Mouse (Mus musculus) lung, embryonic 16.5 days (tissue): ENCODE data around the gene Zfp804b. TPM values are rescaled to one million over a fixed set of nuclear protein-coding genes. Genes with fewer than 3 reads are reported as not detected.

ENCODE experiments used
- ATAC-seq: fragments of 200-750 bp; cut with Nextera tagmentation; 2 replicates; pipeline ENCODE4 v1.8.0; 2017; ENCODE audit warnings: low read depth, mild to moderate bottlenecking, moderate library complexity
- H3K27ac ChIP-seq: fragments of 300-500 bp; sonication (generic); 2 replicates; pipeline ENCODE4 v1.5.1; 2014; ENCODE audit warnings: mild to moderate bottlenecking, control low read depth, low read length
- H3K27me3 ChIP-seq: fragments of 300-500 bp; sonication (generic); 2 replicates; pipeline ENCODE4 v1.6.1; 2014; ENCODE audit warnings: low read depth, low read length, mixed read lengths; ENCODE audit not compliant: control insufficient read depth, insufficient read depth
- H3K36me3 ChIP-seq: fragments of 300-500 bp; sonication (generic); 2 replicates; pipeline ENCODE4 v1.6.1; 2014; ENCODE audit warnings: low read length; ENCODE audit not compliant: control insufficient read depth, insufficient read depth
- H3K4me1 ChIP-seq: fragments of 300-500 bp; sonication (generic); replicated peaks from 2 replicates; pipeline ENCODE4 v1.6.1; 2014; ENCODE audit warnings: low read length, mixed read lengths; ENCODE audit not compliant: control insufficient read depth, insufficient read depth
- H3K4me2 ChIP-seq: fragments of 300-500 bp; sonication (generic); 2 replicates; pipeline ENCODE4 v1.6.1; 2014; ENCODE audit warnings: low read depth, low read length, control low read depth
- H3K4me3 ChIP-seq: fragments of 300-500 bp; sonication (generic); 2 replicates; pipeline ENCODE4 v1.5.1; 2014; ENCODE audit warnings: mild to moderate bottlenecking, low read length, control low read depth
- H3K9ac ChIP-seq: fragments of 300-500 bp; sonication (generic); 2 replicates; pipeline ENCODE4 v1.6.1; 2014; ENCODE audit warnings: low read length, control low read depth
- H3K9me3 ChIP-seq: fragments of 300-500 bp; sonication (generic); 2 replicates; pipeline ENCODE4 v1.6.1; 2016; ENCODE audit warnings: low read length; ENCODE audit not compliant: control insufficient read depth
- WGBS: fragments of 180-500 bp; shearing (Covaris S2); extraction: QIAGEN DNeasy Blood & Tissue Kit; methylation state at CpG from one replicate; pipeline ENCODE4 v1.1.7; 2014; 5-methylcytosine and 5-hydroxymethylcytosine counted together
- polyA plus RNA-seq: library from polyadenylated mRNA; unstranded; fragments of >200 nt; fragmentation: Nextera tagmentation; extraction: Ambion mirVana; gene quantifications from 2 replicates; pipeline ENCODE4 v1.2.1, GENCODE M21; 2015

Zfp804b gene
- polyA plus RNA-seq, 1 experiment from 2014 or later = 1.2 TPM

DNA sequence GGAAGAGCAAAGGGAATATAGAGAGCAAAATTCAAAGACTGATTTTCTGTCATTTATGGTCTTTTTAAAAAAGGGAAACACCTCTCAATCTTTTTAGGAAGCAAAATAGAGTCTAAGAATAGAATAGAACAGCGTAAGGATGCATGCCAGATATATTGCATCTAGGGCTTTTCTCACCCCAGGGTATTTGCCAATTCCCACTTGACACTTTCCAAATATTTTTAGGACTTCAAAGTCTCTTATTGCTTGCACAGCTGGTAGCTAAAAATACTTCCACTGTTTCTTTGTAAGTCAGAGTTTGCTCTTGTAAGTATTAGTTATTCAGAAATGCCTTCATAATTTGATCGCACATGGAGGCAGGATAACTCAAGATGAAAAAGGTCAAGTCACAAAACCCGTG is 204.9 kb downstream of the Zfp804b start:
- Histone ChIP-seq H3K27me3 (no peaks in the 10 kb centered on the region), H3K36me3 (no peaks in the 10 kb centered on the region), H3K27ac (no peak overlapping the region), H3K9ac (no peak overlapping the region), H3K9me3 (no peaks in the 10 kb centered on the region), H3K4me1 (no peaks in the 10 kb centered on the region), H3K4me2 (no peak overlapping the region), H3K4me3 (no peak overlapping the region)
- 52% methylated on average over 3 of the region's 3 CpGs for WGBS
- no peak for ATAC-seq

DNA sequence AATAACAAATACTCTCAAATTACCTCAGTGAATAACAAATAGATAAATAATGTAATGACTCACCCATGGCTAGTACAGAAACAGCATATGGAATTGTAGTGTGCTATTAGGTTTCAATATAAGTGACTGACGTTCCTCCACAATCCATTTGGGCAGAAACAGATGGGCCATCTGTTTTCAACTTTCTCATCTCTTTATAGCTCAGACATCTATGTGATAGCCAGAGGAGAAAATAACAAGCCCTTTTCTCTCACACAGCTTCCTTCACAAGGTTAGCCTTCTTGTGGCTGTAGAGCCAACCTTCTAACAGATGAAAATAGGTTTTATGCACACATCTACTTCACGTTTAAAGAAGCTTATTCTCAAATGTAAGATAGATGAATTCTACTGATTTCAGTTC is 242.2 kb downstream of the Zfp804b start:
- Histone ChIP-seq H3K27ac (no peak overlapping the region), H3K4me1 (no peaks in the 10 kb centered on the region), H3K27me3 (no peaks in the 10 kb centered on the region), H3K36me3 (no peaks in the 10 kb centered on the region), H3K9ac (no peak overlapping the region), H3K9me3 (no peaks in the 10 kb centered on the region), H3K4me3 (no peak overlapping the region), H3K4me2 (no peak overlapping the region)
- WGBS = 62% methylated on average over 2 of the region's 2 CpGs
- ATAC-seq = no peak

- Histone ChIP-seq H3K9ac (no peak overlapping the region), H3K4me1 (no peaks in the 10 kb centered on the region), H3K27ac (no peak overlapping the region), H3K36me3 (no peaks in the 10 kb centered on the region), H3K4me3 (no peak overlapping the region), H3K9me3 (no peaks in the 10 kb centered on the region), H3K4me2 (no peak overlapping the region), H3K27me3 (no peaks in the 10 kb centered on the region)
- no peak for ATAC-seq
- 82% methylated on average over 1 of the region's 1 CpGs for WGBS
Measured at GRCm38 (mm10) chr5:7073936-7074631, 270.5 kb downstream of the Zfp804b start.

GRCm38 (mm10) chr5:7007468-7007867 is 337.1 kb downstream of the Zfp804b start:
- H3K4me3 ChIP-seq = no peak overlapping the region
- ATAC-seq = no peak
- 18% methylated on average over 3 of the region's 3 CpGs for WGBS
- H3K36me3 ChIP-seq = no peaks in the 10 kb centered on the region
- no peaks in the 10 kb centered on the region for H3K4me1 ChIP-seq
- no peak overlapping the region for H3K4me2 ChIP-seq
- no peak overlapping the region for H3K27ac ChIP-seq
- no peaks in the 10 kb centered on the region for H3K27me3 ChIP-seq
- no peaks in the 10 kb centered on the region for H3K9me3 ChIP-seq
- H3K9ac ChIP-seq = no peak overlapping the region

GRCm38 (mm10) chr5:6983993-6984392 is 360.6 kb downstream of the Zfp804b start:
- Histone ChIP-seq H3K4me1 (no peaks in the 10 kb centered on the region), H3K4me2 (no peak overlapping the region), H3K4me3 (no peak overlapping the region), H3K9me3 (no peaks in the 10 kb centered on the region), H3K27me3 (no peaks in the 10 kb centered on the region), H3K9ac (no peak overlapping the region), H3K27ac (no peak overlapping the region), H3K36me3 (no peaks in the 10 kb centered on the region)
- 84% methylated on average over 4 of the region's 4 CpGs for WGBS
- no peak for ATAC-seq

GRCm38 (mm10) chr5:6934837-6935236 is 409.7 kb downstream of the Zfp804b start:
- no peaks in the 10 kb centered on the region for H3K9me3 ChIP-seq
- 68% methylated on average over 1 of the region's 1 CpGs for whole genome bisulfite sequencing
- no peaks in the 10 kb centered on the region for H3K27me3 ChIP-seq
- H3K27ac ChIP-seq = no peak overlapping the region
- no peak for ATAC-seq
- H3K4me3 ChIP-seq = no peak overlapping the region
- H3K4me1 ChIP-seq = no peaks in the 10 kb centered on the region
- H3K4me2 ChIP-seq = no peak overlapping the region
- no peak overlapping the region for H3K9ac ChIP-seq
- H3K36me3 ChIP-seq = no peaks in the 10 kb centered on the region

DNA sequence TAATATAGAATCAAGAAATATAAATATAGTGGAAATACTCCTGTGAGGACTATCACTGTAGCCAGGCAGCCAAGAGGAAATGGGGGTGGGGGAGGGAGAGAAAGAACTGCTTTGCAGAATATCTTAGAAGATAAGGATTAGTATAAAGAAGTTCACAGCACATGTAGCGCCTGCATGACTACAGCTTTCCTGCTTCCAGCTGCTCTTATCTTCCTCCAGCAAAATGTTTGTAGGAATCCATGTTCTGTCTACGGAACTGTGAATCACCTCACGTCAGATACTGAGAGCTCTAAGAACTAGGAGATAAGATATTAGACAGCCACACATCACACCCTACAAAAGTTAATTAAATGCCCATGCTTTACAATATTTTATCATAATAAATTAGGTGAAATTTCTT is 433.3 kb downstream of the Zfp804b start:
- WGBS = 43% methylated on average over 3 of the region's 3 CpGs
- no peak overlapping the region for H3K4me3 ChIP-seq
- H3K9ac ChIP-seq = no peak overlapping the region
- no peaks in the 10 kb centered on the region for H3K9me3 ChIP-seq
- H3K4me2 ChIP-seq = no peak overlapping the region
- H3K27ac ChIP-seq = no peak overlapping the region
- no peaks in the 10 kb centered on the region for H3K27me3 ChIP-seq
- H3K36me3 ChIP-seq = no peaks in the 10 kb centered on the region
- no peak for ATAC-seq
- no peaks in the 10 kb centered on the region for H3K4me1 ChIP-seq

- H3K4me3 ChIP-seq = no peak overlapping the region
- no peaks in the 10 kb centered on the region for H3K36me3 ChIP-seq
- H3K27me3 ChIP-seq = no peaks in the 10 kb centered on the region
- no peaks in the 10 kb centered on the region for H3K4me1 ChIP-seq
- no peak overlapping the region for H3K4me2 ChIP-seq
- no peak overlapping the region for H3K9ac ChIP-seq
- no peaks in the 10 kb centered on the region for H3K9me3 ChIP-seq
- ATAC-seq = no peak
- H3K27ac ChIP-seq = no peak overlapping the region
Measured at GRCm38 (mm10) chr5:6881396-6881795, 463.2 kb downstream of the Zfp804b start.

- Histone ChIP-seq H3K9ac (no peak overlapping the region), H3K27ac (no peak overlapping the region), H3K4me3 (no peak overlapping the region), H3K4me2 (no peak overlapping the region), H3K9me3 (no peaks in the 10 kb centered on the region), H3K27me3 (no peaks in the 10 kb centered on the region), H3K36me3 (no peaks in the 10 kb centered on the region), H3K4me1 (no peaks in the 10 kb centered on the region)
- WGBS = 82% methylated on average over 6 of the region's 6 CpGs
- ATAC-seq = no peak
Measured at GRCm38 (mm10) chr5:6871566-6871965, 473.0 kb downstream of the Zfp804b start.

DNA sequence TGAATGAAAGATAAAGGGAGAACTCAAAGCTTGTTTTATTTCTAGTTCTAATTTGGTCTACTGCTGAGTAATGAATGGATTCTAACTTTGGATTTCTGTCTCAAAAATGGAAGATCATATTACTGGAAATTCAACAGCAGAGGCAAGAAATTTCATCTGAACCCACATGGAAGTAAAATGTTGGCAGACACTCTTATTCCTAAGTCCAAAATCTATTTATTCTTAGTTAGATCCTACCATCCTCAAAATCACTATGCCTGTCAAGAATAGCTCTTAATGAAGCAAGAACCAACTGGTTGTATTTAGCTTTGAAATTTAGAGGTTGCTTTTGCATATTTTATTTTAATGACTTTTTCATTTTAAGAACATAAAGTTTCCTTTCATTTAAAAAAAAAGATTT is 473.6 kb downstream of the Zfp804b start:
- H3K36me3 ChIP-seq = no peaks in the 10 kb centered on the region
- H3K9ac ChIP-seq = no peak overlapping the region
- no peak overlapping the region for H3K4me2 ChIP-seq
- H3K27ac ChIP-seq = no peak overlapping the region
- ATAC-seq = no peak
- H3K9me3 ChIP-seq = no peaks in the 10 kb centered on the region
- no peak overlapping the region for H3K4me3 ChIP-seq
- H3K27me3 ChIP-seq = no peaks in the 10 kb centered on the region
- no peaks in the 10 kb centered on the region for H3K4me1 ChIP-seq
